Mouse (Mus musculus): ENCODE results near the gene Sobp. TPM values are rescaled to one million over a fixed set of nuclear protein-coding genes. Genes with fewer than 3 reads are reported as not detected.

Gene Sobp
- polyA plus RNA-seq, 1 experiment from 2014 or later: 2.1 TPM

DNA sequence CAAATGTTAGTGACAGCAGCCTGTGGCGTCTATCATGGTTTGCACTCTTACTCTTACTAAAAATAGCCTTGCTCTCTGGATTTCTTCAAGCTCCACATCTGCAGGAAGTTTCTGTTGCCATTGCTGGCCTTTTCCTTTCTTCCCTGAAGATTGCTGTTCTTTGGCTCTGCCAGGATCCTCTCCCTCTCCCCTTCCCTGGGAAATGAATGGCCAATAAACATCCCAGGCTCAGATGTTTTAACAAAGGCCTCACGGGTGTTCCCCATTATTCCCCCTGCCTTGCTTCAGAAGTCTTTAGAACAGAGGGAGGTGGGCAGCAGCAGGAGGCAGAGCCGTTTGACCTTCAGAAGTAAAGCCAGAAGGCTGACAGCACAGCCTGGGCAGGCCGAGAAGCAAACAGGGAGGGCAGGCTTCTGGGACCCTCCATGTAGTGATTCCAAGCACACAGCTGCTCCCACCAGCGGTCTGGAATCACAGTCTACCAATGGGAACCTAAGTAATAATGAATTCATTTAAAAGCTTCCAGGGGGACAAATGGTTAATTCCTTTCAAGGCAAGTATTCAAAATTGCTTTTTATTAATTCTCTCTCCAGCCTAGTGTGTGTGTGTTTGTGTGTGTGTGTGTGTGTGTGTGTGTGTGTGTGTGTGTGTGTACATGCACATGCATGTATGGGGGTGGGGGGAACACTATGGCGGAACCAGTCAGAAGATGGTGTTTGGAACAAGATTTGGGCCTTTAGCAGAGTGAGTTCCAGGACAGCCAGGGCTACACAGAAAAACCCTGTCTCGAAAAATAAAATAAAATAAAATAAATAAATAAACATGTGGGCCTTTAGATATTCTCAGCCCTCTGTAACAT lies 130.8 kb downstream of the Sobp start:
- Histone ChIP-seq H3K9me3 (replicated peaks) (no peaks in the 10 kb centered on the region), H3K27me3 (no peaks in the 10 kb centered on the region), H3K9ac (no peak overlapping the region), H3K36me3 (no peaks in the 10 kb centered on the region), H3K4me1 (peaks cover 21% of the 10 kb centered on the region), H3K4me3 (replicated peaks) (no peak overlapping the region), H3K4me2 (no peak overlapping the region), H3K27ac (peak overlapping the region; percentile 82)
- WGBS: 35% methylated on average over 7 of the region's 7 CpGs
- no peak for ATAC-seq (replicated peaks; ENCODE audit: low FRiP score)

DNA sequence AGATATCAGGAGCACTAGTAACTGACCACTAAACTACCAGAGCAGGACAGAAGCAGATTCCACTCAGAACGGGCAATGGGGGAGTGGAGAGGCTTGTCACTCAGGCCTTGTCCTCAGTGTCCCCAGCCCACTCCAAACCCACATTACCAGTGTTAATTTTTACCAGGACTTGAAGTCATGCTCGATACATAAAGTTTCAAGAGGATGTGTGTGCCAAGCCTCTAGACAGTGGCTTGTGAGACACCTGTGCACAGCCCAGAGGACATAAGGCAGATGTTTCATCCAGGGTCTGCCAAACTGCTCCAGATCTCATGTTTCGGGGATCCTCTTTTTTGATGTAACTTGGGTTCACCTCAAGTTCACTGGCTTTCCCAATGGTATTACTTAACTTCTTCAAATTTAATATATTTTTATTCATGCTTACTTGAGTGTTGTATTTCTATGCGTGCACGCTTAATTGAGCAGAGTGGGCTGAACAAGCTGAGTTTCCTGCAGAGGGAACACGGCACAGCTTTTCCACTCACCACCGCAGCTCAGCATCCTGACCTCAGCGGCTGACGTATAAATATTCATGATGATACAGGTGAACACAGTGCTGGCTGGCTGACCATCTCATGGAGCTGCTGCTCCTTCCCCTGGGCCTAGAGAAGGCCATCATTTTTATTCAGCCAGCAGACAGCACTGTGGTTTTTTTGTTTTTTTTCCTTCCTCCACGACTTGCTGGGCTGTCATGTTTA lies 131.6 kb downstream of the Sobp start:
- Histone ChIP-seq H3K4me3 (replicated peaks) (no peak overlapping the region), H3K4me1 (peaks cover 21% of the 10 kb centered on the region), H3K9ac (no peak overlapping the region), H3K27me3 (no peaks in the 10 kb centered on the region), H3K9me3 (replicated peaks) (no peaks in the 10 kb centered on the region), H3K36me3 (no peaks in the 10 kb centered on the region), H3K27ac (peak overlapping the region; percentile 82), H3K4me2 (no peak overlapping the region)
- WGBS: 34% methylated on average over 10 of the region's 10 CpGs
- ATAC-seq (replicated peaks; ENCODE audit: low FRiP score): no peak; the same call in 1 of the 2 replicates

DNA sequence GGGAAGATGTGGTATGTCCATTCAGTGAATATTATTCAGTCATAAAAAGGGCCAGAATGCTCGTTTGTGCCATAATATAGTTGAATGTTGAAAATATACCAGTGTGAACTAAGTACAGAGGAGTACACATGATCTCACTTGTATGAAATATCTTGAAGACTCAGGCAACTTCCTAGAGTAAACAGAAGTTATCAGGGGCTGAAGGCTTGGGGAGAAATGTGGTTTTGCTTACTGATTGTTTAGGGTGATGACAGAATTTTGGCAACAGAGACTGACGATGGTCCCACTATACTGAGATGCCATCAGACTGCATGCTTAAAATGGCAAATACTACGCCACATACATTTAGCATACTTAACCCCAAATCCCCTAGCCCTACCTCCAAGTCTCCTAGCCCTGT lies 132.5 kb downstream of the Sobp start:
- Histone ChIP-seq H3K9me3 (replicated peaks) (no peaks in the 10 kb centered on the region), H3K9ac (no peak overlapping the region), H3K4me2 (no peak overlapping the region), H3K27me3 (no peaks in the 10 kb centered on the region), H3K36me3 (no peaks in the 10 kb centered on the region), H3K4me1 (peaks cover 31% of the 10 kb centered on the region), H3K27ac (no peak overlapping the region), H3K4me3 (replicated peaks) (no peak overlapping the region)
- WGBS: 86% methylated on average over 3 of the region's 3 CpGs
- ATAC-seq (replicated peaks; ENCODE audit: low FRiP score): no peak

DNA sequence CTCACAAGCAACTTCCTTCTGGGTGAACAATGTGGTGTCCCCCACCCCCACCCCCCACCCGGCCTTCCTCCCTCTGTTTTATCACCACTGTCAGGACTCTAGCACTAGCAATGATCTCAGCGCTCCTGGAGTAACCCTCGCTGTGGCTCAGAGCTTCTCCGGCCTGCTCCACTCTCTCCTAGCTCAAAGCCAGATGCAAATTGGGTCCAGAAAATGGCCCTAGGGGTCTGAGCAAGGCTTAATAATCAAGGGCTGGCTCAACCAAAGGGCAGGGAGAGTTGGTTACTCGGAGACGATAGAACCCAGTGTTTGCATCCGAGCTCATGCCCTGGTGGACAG lies 136.9 kb downstream of the Sobp start:
- no peaks in the 10 kb centered on the region for H3K27me3 ChIP-seq
- 0 out of 2 replicates have a peak, but pooled peaks have one; percentile 40 for ATAC-seq (replicated peaks; ENCODE audit: low FRiP score)
- no peaks in the 10 kb centered on the region for H3K36me3 ChIP-seq
- 48% methylated on average over 7 of the region's 7 CpGs for WGBS
- no peak overlapping the region for H3K4me3 ChIP-seq (replicated peaks)
- no peaks in the 10 kb centered on the region for H3K9me3 ChIP-seq (replicated peaks)
- H3K9ac ChIP-seq: no peak overlapping the region
- H3K4me2 ChIP-seq: no peak overlapping the region
- H3K27ac ChIP-seq: no peak overlapping the region
- peaks cover 42% of the 10 kb centered on the region for H3K4me1 ChIP-seq

DNA sequence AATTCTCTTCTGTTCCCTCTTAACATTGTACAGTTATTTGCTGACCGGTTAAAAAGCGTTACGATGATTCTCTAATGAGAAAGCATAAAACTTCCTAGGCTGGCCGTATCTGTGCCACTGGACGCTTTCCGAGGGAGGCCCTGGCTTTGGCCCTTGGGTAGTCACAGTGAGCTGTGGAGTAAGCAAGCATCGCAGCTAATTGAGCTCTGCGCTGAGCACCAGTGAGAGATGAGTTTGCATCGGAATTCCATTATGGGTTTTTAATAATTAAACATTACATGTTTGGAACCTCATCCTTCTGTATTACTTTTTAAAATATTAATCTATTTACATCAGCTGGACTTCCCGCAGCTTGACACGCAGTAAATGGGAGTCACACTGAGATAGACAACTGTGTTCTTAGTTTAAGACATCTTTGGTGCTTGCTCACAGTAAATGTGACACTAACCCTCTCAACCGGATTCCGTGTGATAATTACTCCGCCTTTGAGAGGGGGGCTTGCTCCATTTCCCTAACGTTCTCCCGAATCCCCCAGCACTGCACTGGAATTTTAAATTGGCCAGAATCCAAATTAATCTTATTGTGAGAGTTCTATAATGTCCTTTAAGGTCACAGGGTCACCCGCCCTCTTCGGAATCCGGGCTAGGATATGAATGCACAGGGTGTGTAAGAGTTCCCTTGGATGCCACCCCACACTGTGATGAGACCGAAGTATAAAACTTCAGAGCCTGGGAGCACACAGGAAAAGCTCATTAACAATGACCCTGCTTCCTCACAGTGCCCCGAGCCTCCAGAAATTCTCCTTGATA lies 137.5 kb downstream of the Sobp start:
- no peaks in the 10 kb centered on the region for H3K27me3 ChIP-seq
- H3K4me2 ChIP-seq: no peak overlapping the region
- no peak overlapping the region for H3K4me3 ChIP-seq (replicated peaks)
- peaks cover 41% of the 10 kb centered on the region for H3K4me1 ChIP-seq
- no peaks in the 10 kb centered on the region for H3K36me3 ChIP-seq
- no peaks in the 10 kb centered on the region for H3K9me3 ChIP-seq (replicated peaks)
- WGBS: 56% methylated on average over 21 of the region's 21 CpGs
- H3K27ac ChIP-seq: 0 out of 2 replicates have a peak overlapping the region, but pooled peaks have one; percentile 10
- 0 out of 2 replicates have a peak, but pooled peaks have one; percentile 20 for ATAC-seq (replicated peaks; ENCODE audit: low FRiP score)
- H3K9ac ChIP-seq: no peak overlapping the region

DNA sequence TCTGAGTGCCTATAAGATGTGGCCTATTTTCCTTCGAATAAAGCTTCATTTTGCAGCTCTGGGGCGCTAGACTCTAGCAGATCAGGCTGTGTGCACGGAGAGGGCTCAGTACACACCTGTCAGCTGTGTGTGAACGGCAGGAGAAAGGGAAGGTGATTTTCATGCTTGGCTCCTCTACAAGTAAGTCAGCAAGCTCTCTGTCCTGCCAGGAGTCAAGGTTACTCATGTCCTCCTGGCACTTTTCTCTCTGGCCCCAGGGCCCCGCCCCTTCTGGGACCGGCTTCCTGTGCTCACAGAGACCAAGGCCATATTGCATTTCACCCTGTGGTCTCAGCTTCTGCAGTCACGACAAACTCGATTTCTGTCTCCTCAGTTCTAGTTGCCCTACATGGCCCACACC lies 138.8 kb downstream of the Sobp start:
- H3K9ac ChIP-seq: no peak overlapping the region
- no peaks in the 10 kb centered on the region for H3K36me3 ChIP-seq
- H3K27me3 ChIP-seq: no peaks in the 10 kb centered on the region
- WGBS: 45% methylated on average over 8 of the region's 8 CpGs
- H3K27ac ChIP-seq: peak overlapping the region; percentile 10; the same call in 1 of the 2 replicates
- H3K9me3 ChIP-seq (replicated peaks): no peaks in the 10 kb centered on the region
- no peak overlapping the region for H3K4me3 ChIP-seq (replicated peaks)
- peaks cover 41% of the 10 kb centered on the region for H3K4me1 ChIP-seq
- no peak for ATAC-seq (replicated peaks; ENCODE audit: low FRiP score)
- no peak overlapping the region for H3K4me2 ChIP-seq

DNA sequence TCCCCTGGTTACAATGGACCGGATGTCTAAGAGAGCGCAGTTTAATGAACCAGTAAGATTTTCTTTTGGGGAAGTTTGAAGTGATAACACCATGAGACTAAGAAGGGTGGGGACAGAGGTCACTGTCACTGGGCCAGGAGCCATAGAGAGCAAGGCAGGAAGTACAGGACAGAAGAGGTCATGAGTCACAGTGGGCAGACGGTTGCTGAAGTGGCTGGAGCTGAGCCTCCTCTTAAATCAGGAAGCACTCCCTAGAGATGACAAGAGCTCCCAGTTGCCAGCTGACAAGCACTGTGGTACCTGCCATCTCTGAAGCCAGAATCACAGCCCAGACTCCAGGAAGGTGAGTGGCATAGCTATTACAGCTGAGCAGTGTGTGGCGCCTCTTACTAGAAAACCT lies 139.5 kb downstream of the Sobp start:
- Histone ChIP-seq H3K4me2 (no peak overlapping the region), H3K4me3 (replicated peaks) (no peak overlapping the region), H3K4me1 (peaks cover 43% of the 10 kb centered on the region), H3K36me3 (no peaks in the 10 kb centered on the region), H3K27me3 (no peaks in the 10 kb centered on the region), H3K9me3 (replicated peaks) (no peaks in the 10 kb centered on the region), H3K27ac (no peak overlapping the region), H3K9ac (no peak overlapping the region)
- WGBS: 49% methylated on average over 4 of the region's 4 CpGs
- ATAC-seq (replicated peaks; ENCODE audit: low FRiP score): no peak

DNA sequence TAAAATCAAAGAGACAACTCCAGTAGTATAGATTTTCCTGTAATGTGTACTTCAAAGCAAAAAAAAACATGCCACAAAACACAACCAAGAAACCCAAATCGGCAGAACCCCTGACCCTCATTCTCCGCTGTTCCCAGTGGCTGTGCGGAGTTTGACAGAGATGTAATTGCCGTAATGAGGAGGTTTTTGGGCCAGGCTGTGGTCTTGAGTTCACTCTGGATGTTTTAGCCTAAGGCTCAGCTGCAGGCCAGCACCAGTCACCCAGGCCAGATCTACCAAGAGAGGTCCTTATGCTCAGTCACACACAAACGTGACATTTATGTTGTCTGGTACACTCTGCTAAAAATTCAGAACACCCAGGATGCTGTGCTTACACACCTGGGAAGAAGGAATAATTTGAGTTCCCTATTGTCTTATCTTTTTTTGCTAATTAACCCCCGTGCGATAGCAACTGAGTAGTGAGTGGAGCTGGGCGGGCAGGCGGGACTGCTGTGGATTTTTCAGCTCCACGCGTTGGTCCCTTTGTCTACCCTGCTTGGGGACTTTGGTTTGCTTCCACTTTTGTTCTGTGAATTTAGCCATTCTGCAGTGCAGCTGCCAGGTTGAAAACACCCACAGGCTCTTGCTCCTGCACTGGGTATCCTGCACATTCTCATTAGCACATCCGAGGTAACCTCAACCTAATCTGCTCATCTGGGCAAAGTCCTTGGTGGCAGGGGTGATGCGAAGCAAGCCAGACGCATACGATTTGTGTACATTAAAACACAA lies 140.7 kb downstream of the Sobp start:
- Histone ChIP-seq H3K27me3 (0 out of 2 replicates have a peak, but pooled peaks cover 4% of the 10 kb centered on the region), H3K9me3 (replicated peaks) (no peaks in the 10 kb centered on the region), H3K27ac (no peak overlapping the region), H3K36me3 (no peaks in the 10 kb centered on the region), H3K4me2 (no peak overlapping the region), H3K4me3 (replicated peaks) (no peak overlapping the region), H3K4me1 (peaks cover 46% of the 10 kb centered on the region), H3K9ac (no peak overlapping the region)
- ATAC-seq (replicated peaks; ENCODE audit: low FRiP score): no peak
- WGBS: 75% methylated on average over 15 of the region's 15 CpGs

DNA sequence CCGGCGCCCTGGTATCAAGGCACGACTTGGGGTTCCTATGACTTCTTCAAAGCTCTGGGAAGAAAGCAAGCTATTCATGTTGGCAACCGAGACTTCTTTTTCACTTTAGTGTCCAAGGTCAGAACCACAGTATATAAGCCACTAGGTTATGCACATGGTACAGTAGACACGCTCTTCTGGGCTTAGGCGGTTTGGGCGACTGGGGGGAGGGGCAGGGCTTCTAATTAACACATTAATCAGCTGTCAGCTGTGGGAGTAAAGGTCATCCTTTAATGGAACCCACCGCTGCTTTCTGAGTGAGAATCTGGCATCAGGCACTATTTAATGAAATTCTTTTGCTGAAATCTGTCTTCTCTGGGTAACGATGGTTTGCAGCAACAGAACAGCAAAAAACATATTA lies 147.3 kb downstream of the Sobp start:
- no peak overlapping the region for H3K4me2 ChIP-seq
- 24% methylated on average over 9 of the region's 9 CpGs for WGBS
- H3K36me3 ChIP-seq: no peaks in the 10 kb centered on the region
- peaks cover 29% of the 10 kb centered on the region for H3K27me3 ChIP-seq
- no peak overlapping the region for H3K9ac ChIP-seq
- peak; percentile 26; the same call in 1 of the 2 replicates for ATAC-seq (replicated peaks; ENCODE audit: low FRiP score)
- no peak overlapping the region for H3K4me3 ChIP-seq (replicated peaks)
- H3K27ac ChIP-seq: peak overlapping the region; percentile 42; the same call in 1 of the 2 replicates
- no peaks in the 10 kb centered on the region for H3K9me3 ChIP-seq (replicated peaks)
- peaks cover 32% of the 10 kb centered on the region for H3K4me1 ChIP-seq

DNA sequence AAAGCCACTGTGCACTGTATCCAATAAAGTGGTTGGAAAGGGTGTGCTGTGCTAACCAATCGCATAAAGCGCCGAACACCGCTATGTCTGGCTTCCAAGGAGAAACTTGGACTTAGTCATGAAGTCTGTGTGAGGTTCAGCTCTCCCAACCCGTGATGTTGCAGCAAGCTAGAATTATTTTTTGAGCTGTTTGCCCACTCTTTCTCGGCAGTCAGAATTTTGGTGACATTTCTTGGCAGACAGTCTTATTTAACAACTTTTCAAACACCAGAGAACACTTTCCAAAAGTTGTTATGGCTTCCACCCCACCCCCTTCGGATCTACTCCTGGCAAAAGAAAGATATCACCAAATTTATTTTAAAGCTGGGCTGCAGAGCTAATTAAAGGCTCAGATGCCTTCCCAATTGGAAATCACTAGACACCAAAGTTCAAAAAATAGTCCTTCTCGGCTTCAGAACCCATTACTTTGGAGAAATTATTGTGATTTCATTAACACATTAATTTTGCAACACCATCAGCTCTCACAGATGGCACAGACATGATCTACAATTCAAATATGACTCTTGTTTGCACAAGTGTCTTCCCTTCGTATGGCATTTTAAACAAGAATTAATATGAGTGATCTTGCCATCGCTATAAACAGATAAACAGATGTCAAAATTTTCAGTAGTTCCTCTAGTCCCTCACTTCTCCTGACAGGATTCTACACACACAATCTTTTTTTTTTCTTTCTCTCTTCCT lies 150.7 kb downstream of the Sobp start:
- Histone ChIP-seq H3K9ac (no peak overlapping the region), H3K4me2 (no peak overlapping the region), H3K27ac (no peak overlapping the region), H3K27me3 (peaks cover 57% of the 10 kb centered on the region), H3K36me3 (no peaks in the 10 kb centered on the region), H3K4me3 (replicated peaks) (no peak overlapping the region), H3K4me1 (peaks cover 39% of the 10 kb centered on the region), H3K9me3 (replicated peaks) (no peaks in the 10 kb centered on the region)
- WGBS: 88% methylated on average over 10 of the region's 10 CpGs
- ATAC-seq (replicated peaks; ENCODE audit: low FRiP score): no peak

Measured in kidney, embryonic 15.5 days (tissue).